Mouse (Mus musculus) heart, embryonic 14.5 days (tissue): ENCODE measurements around the gene Mrpl51. TPM values are rescaled to one million over a fixed set of nuclear protein-coding genes. Genes with fewer than 3 reads are reported as not detected.

Source experiments
- ATAC-seq: fragments of 200-750 bp; cut with Nextera tagmentation; 2 replicates; pipeline ENCODE4 v1.8.0; 2017; ENCODE audit warnings: low read depth, moderate TSS enrichment; ENCODE audit not compliant: insufficient number of reproducible peaks, insufficient read depth, low FRiP score
- H3K27ac ChIP-seq, 2 experiments: fragments of 200-500 bp in 1 of 2; fragments of 300-500 bp in 1 of 2; sonication (generic) in 1 of 2; replicated peaks in 1 of 2; 2 replicates each; pipeline ENCODE4 v1.5.1; 2012 to 2014; ENCODE audit warnings: low read depth in 2 of 2, low read length in 2 of 2, control low read depth in 1 of 2, mild to moderate bottlenecking in 1 of 2, mixed read lengths in 1 of 2; ENCODE audit not compliant: control insufficient read depth in 1 of 2, insufficient read depth in 1 of 2
- H3K27me3 ChIP-seq: fragments of 300-500 bp; sonication (generic); 2 replicates; pipeline ENCODE4 v1.6.1; 2014; ENCODE audit warnings: mild to moderate bottlenecking, low read length, control low read depth; ENCODE audit not compliant: control insufficient read depth, insufficient read depth
- H3K36me3 ChIP-seq: fragments of 300-500 bp; sonication (generic); 2 replicates; pipeline ENCODE4 v1.6.1; 2014; ENCODE audit warnings: mild to moderate bottlenecking, control low read depth, low read length, mixed read lengths; ENCODE audit not compliant: control insufficient read depth, insufficient read depth
- H3K4me1 ChIP-seq, 2 experiments: fragments of 200-500 bp in 1 of 2; fragments of 300-500 bp in 1 of 2; sonication (generic) in 1 of 2; 2 replicates each; pipeline ENCODE4 v1.6.1; 2012 to 2014; ENCODE audit warnings: low read length in 2 of 2, control low read depth in 1 of 2, mixed read lengths in 1 of 2; ENCODE audit not compliant: control insufficient read depth in 2 of 2, insufficient read depth in 2 of 2
- H3K4me2 ChIP-seq: fragments of 300-500 bp; sonication (generic); 2 replicates; pipeline ENCODE4 v1.6.1; 2014; ENCODE audit warnings: mild to moderate bottlenecking, low read length
- H3K4me3 ChIP-seq, 2 experiments: fragments of 200-500 bp in 1 of 2; fragments of 300-500 bp in 1 of 2; sonication (generic) in 1 of 2; 2 replicates each; pipeline ENCODE4 v1.5.1; 2012 to 2014; ENCODE audit warnings: low read length in 2 of 2, mild to moderate bottlenecking in 2 of 2, control low read depth in 1 of 2, low read depth in 1 of 2, moderate library complexity in 1 of 2; ENCODE audit not compliant: control insufficient read depth in 1 of 2, insufficient read depth in 1 of 2
- H3K9ac ChIP-seq: fragments of 300-500 bp; sonication (generic); 2 replicates; pipeline ENCODE4 v1.6.1; 2014; ENCODE audit warnings: mild to moderate bottlenecking, low read length
- H3K9me3 ChIP-seq: fragments of 300-500 bp; sonication (generic); 2 replicates; pipeline ENCODE4 v1.6.1; 2016; ENCODE audit warnings: low read length, control low read depth; ENCODE audit not compliant: control insufficient read depth
- WGBS: fragments of 180-500 bp; shearing (Covaris S2); extraction: QIAGEN DNeasy Blood & Tissue Kit; methylation state at CpG from one replicate; pipeline ENCODE4 v1.1.7; 2014; 5-methylcytosine and 5-hydroxymethylcytosine counted together
- polyA plus RNA-seq: library from polyadenylated mRNA; unstranded; fragments of >200 nt; fragmentation: Nextera tagmentation; extraction: Ambion mirVana; gene quantifications from 2 replicates; pipeline ENCODE4 v1.2.1, GENCODE M21; 2014

Gene Mrpl51
- polyA plus RNA-seq, 1 experiment from 2014 or later = 264 TPM

DNA sequence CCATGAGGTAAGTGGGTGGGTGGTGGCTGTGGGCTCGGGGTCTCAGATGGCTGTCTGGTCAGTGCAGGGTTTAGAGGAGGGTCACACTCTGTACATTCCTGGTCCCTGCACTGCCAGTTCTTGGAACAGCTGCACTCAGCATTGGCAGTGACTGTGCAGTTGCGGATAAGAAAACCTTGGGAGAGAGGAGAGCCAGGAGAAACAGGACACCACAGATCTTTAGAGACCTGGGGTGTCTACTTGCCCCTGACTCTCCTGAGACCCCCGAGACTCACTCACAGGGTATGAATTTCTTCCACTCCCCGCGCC is 42.9 kb downstream of the Mrpl51 start:
- no peak for ATAC-seq
- peaks cover 16 to 21% of the 10 kb centered on the region in 2 experiments for H3K4me1 ChIP-seq
- H3K9ac ChIP-seq = peak overlapping the region; percentile 25; the same call in 1 of the 2 replicates
- H3K27ac ChIP-seq = peak overlapping the region; percentile 28 to 51; a peak in 1 of 4 replicates
- H3K4me2 ChIP-seq = peak overlapping the region; percentile 31
- H3K36me3 ChIP-seq = no peaks in the 10 kb centered on the region
- H3K27me3 ChIP-seq = no peaks in the 10 kb centered on the region
- H3K4me3 ChIP-seq = no peak overlapping the region
- no peaks in the 10 kb centered on the region for H3K9me3 ChIP-seq
- 60% methylated on average over 5 of the region's 5 CpGs for WGBS

DNA sequence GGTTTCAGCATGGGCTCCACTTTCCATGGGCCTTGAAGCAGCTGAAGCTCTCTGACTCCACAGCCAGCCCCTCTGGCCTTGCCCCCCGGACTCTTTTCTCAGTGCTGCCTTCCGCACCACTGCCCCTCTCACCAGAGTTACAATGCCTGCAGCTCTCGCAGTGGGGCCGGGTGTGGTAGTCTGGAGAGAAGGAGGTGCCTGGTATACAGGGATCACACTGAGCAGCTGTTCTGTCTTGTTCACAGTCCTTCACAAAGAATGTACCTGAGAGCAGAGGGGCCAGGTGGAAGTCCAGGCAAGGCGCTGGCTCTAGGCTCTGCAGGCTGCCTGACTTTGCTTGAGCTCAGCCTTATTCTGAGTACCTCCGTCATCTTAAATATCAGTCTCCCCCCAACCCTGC is 44.7 kb downstream of the Mrpl51 start:
- H3K9me3 ChIP-seq = no peaks in the 10 kb centered on the region
- no peak overlapping the region for H3K4me3 ChIP-seq
- no peaks in the 10 kb centered on the region for H3K36me3 ChIP-seq
- H3K9ac ChIP-seq = no peak overlapping the region
- no peak for ATAC-seq
- WGBS = 67% methylated on average over 6 of the region's 6 CpGs
- H3K4me2 ChIP-seq = no peak overlapping the region
- peaks cover 14 to 16% of the 10 kb centered on the region in 2 experiments for H3K4me1 ChIP-seq
- H3K27me3 ChIP-seq = no peaks in the 10 kb centered on the region
- no peak overlapping the region for H3K27ac ChIP-seq

DNA sequence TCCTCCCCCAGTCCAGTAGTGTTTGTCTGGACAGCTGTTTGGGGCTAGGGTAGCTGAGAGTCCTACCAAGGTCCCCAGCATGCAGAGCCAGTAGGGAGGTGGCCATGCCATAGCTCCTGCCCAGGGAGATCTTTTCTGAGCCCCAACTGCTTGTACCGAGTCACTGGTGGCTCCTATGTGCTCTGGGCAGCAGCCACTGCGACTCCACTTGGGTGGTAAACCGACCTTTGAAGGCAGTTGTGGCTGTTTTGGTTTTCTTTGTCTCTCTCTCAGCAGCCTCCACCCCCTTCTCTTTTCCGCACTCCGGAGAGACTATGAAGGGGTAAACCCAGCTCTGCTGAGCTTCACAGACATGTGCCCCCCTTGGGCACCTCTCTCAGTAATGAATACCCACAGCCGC is 45.2 kb downstream of the Mrpl51 start, which contains the start of gene Cd27:
Cd27 (minus strand) TSS at position 229 of the 400 bp plus-strand sequence.
- no peaks in the 10 kb centered on the region for H3K9me3 ChIP-seq
- no peaks in the 10 kb centered on the region for H3K36me3 ChIP-seq
- no peak within 1 kb of the TSS for H3K27ac ChIP-seq
- H3K4me2 ChIP-seq = no peak within 1 kb of the TSS
- H3K4me3 ChIP-seq = no peak within 1 kb of the TSS
- peaks cover 12 to 16% of the 10 kb centered on the region in 2 experiments for H3K4me1 ChIP-seq
- ATAC-seq = no peak
- no peaks in the 10 kb centered on the region for H3K27me3 ChIP-seq
- WGBS = 58% methylated on average over 6 of the region's 6 CpGs
- H3K9ac ChIP-seq = no peak within 1 kb of the TSS

DNA sequence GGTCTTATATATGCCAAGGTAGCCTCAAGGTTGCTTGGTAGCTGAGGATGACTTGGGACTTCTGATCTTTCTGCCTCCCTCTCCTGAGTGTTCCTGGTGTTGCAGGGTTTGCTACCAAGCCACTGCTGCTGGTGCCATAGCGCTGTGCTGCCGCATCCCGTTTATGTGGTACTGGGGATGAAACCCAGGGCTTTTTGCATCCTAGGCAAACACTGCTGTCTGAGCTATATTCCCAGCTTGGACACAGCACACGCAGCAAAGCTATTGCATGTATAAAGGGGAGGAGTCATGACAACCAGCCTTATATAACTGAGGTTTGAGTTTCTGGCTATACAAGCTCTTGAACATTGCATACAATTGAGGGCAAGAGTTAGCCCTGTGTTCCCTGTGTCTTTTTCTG is 45.8 kb downstream of the Mrpl51 start:
- no peak overlapping the region for H3K4me3 ChIP-seq
- no peaks in the 10 kb centered on the region for H3K27me3 ChIP-seq
- 86% methylated on average over 4 of the region's 4 CpGs for WGBS
- no peak for ATAC-seq
- H3K9me3 ChIP-seq = no peaks in the 10 kb centered on the region
- no peaks in the 10 kb centered on the region for H3K36me3 ChIP-seq
- peaks cover 8 to 11% of the 10 kb centered on the region in 2 experiments for H3K4me1 ChIP-seq
- H3K4me2 ChIP-seq = no peak overlapping the region
- no peak overlapping the region for H3K9ac ChIP-seq
- H3K27ac ChIP-seq = no peak overlapping the region

DNA sequence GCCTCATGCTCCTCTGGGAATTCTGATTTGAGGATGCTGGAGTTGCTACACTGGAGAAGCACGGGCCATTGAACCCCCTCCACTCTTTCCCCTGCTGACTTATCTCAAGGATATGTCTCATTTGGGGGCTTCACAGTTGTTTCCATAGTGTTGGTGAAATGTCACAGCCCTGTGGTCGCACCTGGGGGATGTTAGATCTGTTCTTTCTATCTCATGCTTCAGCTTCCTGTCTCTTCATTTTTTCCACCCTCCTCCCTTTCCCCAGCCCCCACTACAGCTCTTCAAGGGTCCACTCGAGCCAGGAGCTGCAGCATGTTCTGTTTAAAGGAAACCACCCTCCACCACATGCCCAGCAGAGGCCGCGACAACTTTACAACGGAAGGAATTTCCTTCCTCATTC is 46.8 kb downstream of the Mrpl51 start:
- no peak overlapping the region for H3K27ac ChIP-seq

DNA sequence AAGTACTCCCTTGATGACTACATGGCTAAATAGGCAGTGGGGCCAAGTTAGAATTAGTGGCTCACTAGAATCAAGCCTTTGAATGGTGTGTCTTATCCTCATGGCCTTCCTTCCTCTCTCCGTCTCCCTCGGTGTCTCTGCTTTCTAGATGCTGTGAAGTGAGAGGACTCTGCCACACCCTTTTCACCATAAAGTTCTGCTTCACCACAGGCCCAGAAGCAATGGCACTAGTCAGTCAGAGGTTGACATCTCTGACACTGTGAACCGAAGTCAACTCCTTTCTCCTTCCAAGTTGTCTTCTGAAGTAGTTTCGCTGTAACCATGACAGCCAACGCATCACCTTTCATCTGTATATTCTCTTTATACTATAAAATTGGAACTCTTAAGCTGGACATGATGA is 47.9 kb downstream of the Mrpl51 start:
- H3K27ac ChIP-seq = no peak overlapping the region
- H3K9me3 ChIP-seq = no peaks in the 10 kb centered on the region
- H3K36me3 ChIP-seq = no peaks in the 10 kb centered on the region
- no peak overlapping the region for H3K4me2 ChIP-seq
- no peak overlapping the region for H3K4me3 ChIP-seq
- WGBS = 80% methylated on average over 5 of the region's 5 CpGs
- H3K27me3 ChIP-seq = no peaks in the 10 kb centered on the region
- peaks cover 0 to 5% of the 10 kb centered on the region in 2 experiments; a peak in 3 of 4 replicates for H3K4me1 ChIP-seq
- no peak for ATAC-seq
- H3K9ac ChIP-seq = no peak overlapping the region

More for the DNA sequence above, 46.8 kb downstream of the Mrpl51 start:
- H3K9ac ChIP-seq = no peak overlapping the region
- no peak for ATAC-seq
- H3K9me3 ChIP-seq = no peaks in the 10 kb centered on the region
- H3K4me1 ChIP-seq = peaks cover 8 to 11% of the 10 kb centered on the region in 2 experiments
- no peak overlapping the region for H3K4me2 ChIP-seq
- no peak overlapping the region for H3K4me3 ChIP-seq
- no peaks in the 10 kb centered on the region for H3K36me3 ChIP-seq
- no peaks in the 10 kb centered on the region for H3K27me3 ChIP-seq
- WGBS = 35% methylated on average over 6 of the region's 6 CpGs

DNA sequence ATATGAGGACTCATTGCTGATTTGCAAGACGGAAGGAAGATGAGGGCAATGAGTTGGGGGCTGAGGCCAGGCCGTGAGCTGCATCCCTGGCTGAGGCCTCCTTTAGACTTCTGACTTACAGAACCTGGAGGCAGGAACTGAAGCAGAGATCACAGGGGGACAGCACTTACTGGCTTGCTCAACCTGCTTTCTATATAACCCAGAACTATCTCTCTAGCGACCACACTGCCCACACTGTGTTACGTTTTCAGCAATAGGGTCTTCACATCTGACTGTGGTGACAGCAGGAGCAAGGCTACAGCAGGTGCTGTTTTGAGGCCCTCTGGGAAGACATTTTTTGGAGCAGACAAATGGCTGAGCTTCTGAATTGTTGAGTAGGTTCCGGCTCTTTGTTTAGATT is 49.0 kb downstream of the Mrpl51 start:
- H3K9me3 ChIP-seq = no peaks in the 10 kb centered on the region
- no peak overlapping the region for H3K9ac ChIP-seq
- ATAC-seq = no peak
- no peak overlapping the region for H3K27ac ChIP-seq
- H3K4me3 ChIP-seq = no peak overlapping the region
- H3K27me3 ChIP-seq = no peaks in the 10 kb centered on the region
- H3K4me2 ChIP-seq = no peak overlapping the region
- H3K36me3 ChIP-seq = no peaks in the 10 kb centered on the region
- H3K4me1 ChIP-seq = 0 out of 4 replicates have a peak, but pooled peaks cover 0 to 2% of the 10 kb centered on the region in 2 experiments
- WGBS = 68% methylated on average over 5 of the region's 5 CpGs

DNA sequence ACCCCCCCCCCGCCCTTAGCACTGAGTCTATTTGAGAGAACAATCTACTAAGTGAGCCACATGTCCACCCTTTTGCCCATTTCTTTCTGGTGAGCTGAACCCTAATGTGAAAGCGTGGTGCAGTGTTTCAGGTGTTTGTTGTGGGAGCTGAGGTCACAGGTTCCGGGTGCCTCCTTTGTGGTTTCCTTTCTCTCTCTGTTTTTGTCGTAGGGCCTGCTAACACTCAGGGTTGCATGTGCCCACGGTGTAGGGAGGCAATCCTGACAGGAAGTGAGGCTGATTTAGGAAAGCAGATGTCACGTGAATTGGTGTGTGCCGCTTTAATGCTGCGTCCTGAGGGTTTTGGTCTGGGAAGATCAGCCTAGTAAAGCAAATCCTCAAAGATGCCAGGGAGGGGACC is 50.0 kb downstream of the Mrpl51 start:
- Histone ChIP-seq H3K9me3 (no peaks in the 10 kb centered on the region), H3K27me3 (no peaks in the 10 kb centered on the region), H3K9ac (no peak overlapping the region), H3K4me3 (no peak overlapping the region), H3K27ac (no peak overlapping the region), H3K4me1 (0 out of 4 replicates have a peak, but pooled peaks cover 0 to 2% of the 10 kb centered on the region in 2 experiments), H3K36me3 (no peaks in the 10 kb centered on the region), H3K4me2 (no peak overlapping the region)
- 71% methylated on average over 8 of the region's 8 CpGs for WGBS
- ATAC-seq = no peak
